Mouse (Mus musculus) thymus, adult 2 months (tissue): ENCODE data around the gene Spata5. TPM values are rescaled to one million over a fixed set of nuclear protein-coding genes. Genes with fewer than 3 reads are reported as not detected.

Source experiments
- DNase-seq: peaks from one replicate; pipeline ENCODE4 v3.0.0; 2021
- H3K27ac ChIP-seq: fragments of 200-500 bp; 2 replicates; pipeline ENCODE4 v1.5.1; 2012; ENCODE audit warnings: low read length, control low read depth; ENCODE audit not compliant: control insufficient read depth, insufficient read depth
- H3K27me3 ChIP-seq: fragments of 200-500 bp; 2 replicates; pipeline ENCODE4 v1.6.1; 2012; ENCODE audit warnings: mild to moderate bottlenecking, low read length, moderate library complexity, mixed read lengths; ENCODE audit not compliant: control insufficient read depth, insufficient read depth
- H3K36me3 ChIP-seq: fragments of 200-500 bp; 2 replicates; pipeline ENCODE4 v1.6.1; 2012; ENCODE audit warnings: mild to moderate bottlenecking, low read length, moderate library complexity; ENCODE audit not compliant: control insufficient read depth, insufficient read depth
- H3K4me1 ChIP-seq: fragments of 200-500 bp; replicated peaks from 2 replicates; pipeline ENCODE4 v1.6.1; 2012; ENCODE audit warnings: low read length; ENCODE audit not compliant: control insufficient read depth, insufficient read depth
- H3K4me3 ChIP-seq: fragments of 200-500 bp; 2 replicates; pipeline ENCODE4 v1.5.1; 2012; ENCODE audit warnings: mild to moderate bottlenecking, low read length, control low read depth, moderate library complexity; ENCODE audit not compliant: control insufficient read depth, insufficient read depth
- CTCF ChIP-seq: fragments of 200-500 bp; IDR thresholded peaks from 2 replicates; pipeline ENCODE4 v1.5.1; 2012; ENCODE audit warnings: mild to moderate bottlenecking, control low read depth, low read length, moderate library complexity, borderline replicate concordance; ENCODE audit not compliant: control insufficient read depth, poor library complexity, insufficient read depth; ENCODE audit errors: extremely low read depth
- POLR2A ChIP-seq: fragments of 200-500 bp; IDR thresholded peaks from 2 replicates; pipeline ENCODE4 v1.6.1; 2012; ENCODE audit warnings: mild to moderate bottlenecking, low read length, control low read depth, moderate library complexity; ENCODE audit not compliant: control insufficient read depth, poor library complexity, insufficient read depth; ENCODE audit errors: extremely low read depth
- WGBS: fragments of 180-500 bp; shearing (Covaris S2); methylation state at CpG from one replicate; pipeline ENCODE4 v1.1.7; 2018; 5-methylcytosine and 5-hydroxymethylcytosine counted together
- polyA plus RNA-seq: library from polyadenylated mRNA; depleted of rRNA; stranded (reverse); fragments of >200 nt; gene quantifications from 2 replicates; pipeline ENCODE4 v1.2.3, GENCODE M21; 2012

The Spata5 gene
- polyA plus RNA-seq, 1 experiment: 3.2 TPM

GRCm38 (mm10) chr3:37488173-37488572 lies 68.5 kb downstream of the Spata5 start:
- Histone ChIP-seq H3K27ac (no peak overlapping the region), H3K27me3 (no peaks in the 10 kb centered on the region), H3K4me3 (no peak overlapping the region), H3K36me3 (no peaks in the 10 kb centered on the region), H3K4me1 (no peaks in the 10 kb centered on the region)
- DNase-seq: no peak
- TF ChIP-seq CTCF: no peak

GRCm38 (mm10) chr3:37490025-37490424 lies 70.3 kb downstream of the Spata5 start:
- H3K4me1 ChIP-seq: no peaks in the 10 kb centered on the region
- H3K4me3 ChIP-seq: no peak overlapping the region
- 96% methylated on average over 3 of the region's 3 CpGs for WGBS
- no peaks in the 10 kb centered on the region for H3K27me3 ChIP-seq
- H3K36me3 ChIP-seq: no peaks in the 10 kb centered on the region
- H3K27ac ChIP-seq: no peak overlapping the region
- no peak for TF ChIP-seq POLR2A
- TF ChIP-seq CTCF: no peak
- DNase-seq: no peak

GRCm38 (mm10) chr3:37500939-37501338 lies 81.2 kb downstream of the Spata5 start:
- 74% methylated on average over 1 of the region's 1 CpGs for WGBS
- Histone ChIP-seq H3K36me3 (no peaks in the 10 kb centered on the region), H3K4me3 (no peak overlapping the region), H3K27ac (no peak overlapping the region), H3K4me1 (no peaks in the 10 kb centered on the region; the same call in 1 of the 2 replicates), H3K27me3 (no peaks in the 10 kb centered on the region)
- no peak for DNase-seq
- TF ChIP-seq CTCF (no peak), POLR2A (no peak)

- 76% methylated on average over 2 of the region's 2 CpGs for WGBS
- no peaks in the 10 kb centered on the region for H3K27me3 ChIP-seq
- no peak for DNase-seq
- no peak overlapping the region for H3K4me3 ChIP-seq
- no peaks in the 10 kb centered on the region; the same call in 1 of the 2 replicates for H3K4me1 ChIP-seq
- TF ChIP-seq CTCF (no peak), POLR2A (no peak)
- H3K36me3 ChIP-seq: no peaks in the 10 kb centered on the region
- H3K27ac ChIP-seq: no peak overlapping the region
Measured at GRCm38 (mm10) chr3:37502552-37502951, 82.9 kb downstream of the Spata5 start.

- Histone ChIP-seq H3K4me3 (no peak overlapping the region), H3K27ac (no peak overlapping the region), H3K36me3 (no peaks in the 10 kb centered on the region), H3K27me3 (no peaks in the 10 kb centered on the region), H3K4me1 (no peaks in the 10 kb centered on the region; the same call in 1 of the 2 replicates)
- TF ChIP-seq CTCF (no peak), POLR2A (no peak)
- DNase-seq: no peak
Measured at GRCm38 (mm10) chr3:37503846-37504245, 84.2 kb downstream of the Spata5 start.

GRCm38 (mm10) chr3:37510055-37511032 lies 90.6 kb downstream of the Spata5 start:
- WGBS: 88% methylated on average over 7 of the region's 7 CpGs
- Histone ChIP-seq H3K4me1 (no peaks in the 10 kb centered on the region), H3K36me3 (no peaks in the 10 kb centered on the region), H3K27ac (no peak overlapping the region), H3K27me3 (no peaks in the 10 kb centered on the region), H3K4me3 (no peak overlapping the region)
- no peak for TF ChIP-seq CTCF
- no peak for TF ChIP-seq POLR2A
- no peak for DNase-seq

- Histone ChIP-seq H3K36me3 (no peaks in the 10 kb centered on the region), H3K4me3 (no peak overlapping the region), H3K27me3 (no peaks in the 10 kb centered on the region), H3K4me1 (no peaks in the 10 kb centered on the region), H3K27ac (no peak overlapping the region)
- peak; percentile 67 for DNase-seq
- WGBS: 46% methylated on average over 2 of the region's 2 CpGs
- TF ChIP-seq CTCF: peak; percentile 86
- no peak for TF ChIP-seq POLR2A
Measured at GRCm38 (mm10) chr3:37515485-37515884, 95.8 kb downstream of the Spata5 start.
